Mouse (Mus musculus) brain, embryonic 18.5 days (tissue): ENCODE measurements at regions not wholly inside any gene's neighbourhood (a gene's known extent, or its start where the extent isn't known, plus 50 kb on each side); places are given as distances from the start of the nearest gene placed in this dataset.

ENCODE experiments used
- DNase-seq: peaks from one replicate; pipeline ENCODE4 v3.0.0-alpha.2; 2012; ENCODE audit warnings: low read depth, low spot score

DNA sequence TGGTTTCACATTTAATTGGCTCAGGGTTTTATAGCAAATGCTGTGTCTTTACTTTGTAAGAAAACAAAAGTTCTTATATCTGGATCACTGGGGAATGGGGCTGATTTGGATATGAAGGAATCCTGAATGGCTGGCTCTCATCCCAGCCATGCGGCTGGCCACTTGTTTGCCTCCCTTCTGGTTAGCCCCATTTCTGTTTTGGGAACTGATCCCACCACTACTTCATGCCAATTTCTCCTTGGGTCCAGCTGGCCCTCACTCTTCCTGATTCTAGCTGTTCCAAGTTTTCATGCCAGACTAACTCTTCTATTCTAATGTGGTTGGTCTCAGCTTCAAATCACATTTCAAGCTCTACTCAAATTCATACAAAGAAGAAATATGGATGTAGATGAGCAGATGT, 5319.6 kb downstream of the 9330182O14Rik start:
- peak; percentile 80 for DNase-seq

DNA sequence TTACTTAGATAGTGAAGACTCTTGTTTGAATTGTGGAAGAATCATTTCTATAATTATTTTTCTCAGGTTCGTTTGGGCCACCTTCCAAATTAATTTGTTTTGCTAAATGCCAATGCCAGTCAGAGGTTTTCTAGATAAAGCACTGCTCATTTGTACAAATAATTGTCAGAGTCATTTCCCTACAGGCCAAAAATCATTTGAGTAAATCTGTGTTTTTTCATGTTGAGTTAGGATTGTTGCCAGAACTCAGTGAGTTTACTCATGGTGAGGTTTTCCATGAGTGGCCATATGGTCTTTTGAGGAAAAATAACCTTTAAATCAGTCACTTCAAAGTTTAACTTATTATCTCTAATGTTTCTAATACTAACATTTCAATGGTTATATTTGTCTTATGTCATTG, 5336.3 kb downstream of the 9330182O14Rik start:
- no peak for DNase-seq

DNA sequence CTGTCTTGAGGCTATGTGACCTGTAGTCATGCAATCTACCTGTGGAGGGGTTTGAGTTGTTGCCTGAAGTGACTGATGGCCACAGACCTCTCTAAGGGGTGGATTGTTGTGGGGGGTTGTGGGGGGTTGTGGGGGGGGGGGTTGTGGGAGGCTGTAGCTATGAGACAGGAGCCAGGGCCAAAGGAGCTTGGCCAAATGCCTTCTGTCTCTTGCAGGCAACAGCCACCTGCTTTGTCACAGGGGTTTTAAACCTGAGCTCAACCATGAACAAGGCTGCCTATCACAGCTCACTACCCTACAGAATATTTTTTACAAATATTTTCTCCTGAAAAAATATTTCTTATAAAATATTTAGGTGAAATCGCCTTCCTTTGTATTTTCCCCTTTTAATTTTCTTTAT, 5339.0 kb downstream of the 9330182O14Rik start:
- DNase-seq: no peak

DNA sequence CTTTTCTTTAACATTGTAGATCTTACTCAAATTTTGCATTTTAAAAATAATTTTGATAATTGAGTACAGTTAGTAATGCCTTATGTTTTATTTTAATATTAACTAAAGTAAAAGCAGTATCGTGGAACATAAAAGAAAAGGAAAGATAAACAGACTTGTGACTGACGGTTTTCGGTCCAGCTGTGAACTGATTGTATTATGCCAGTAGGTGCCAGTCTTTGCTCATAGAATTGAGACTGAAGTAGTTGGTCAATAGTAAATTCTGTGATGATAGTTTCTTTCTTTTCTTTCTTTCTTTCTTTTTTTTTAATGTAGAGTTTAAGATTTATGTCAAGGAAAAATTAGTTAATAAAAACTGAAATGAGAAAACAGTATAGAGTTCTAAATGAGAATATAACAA, 5376.1 kb downstream of the 9330182O14Rik start:
- no peak for DNase-seq
